Mouse (Mus musculus): Measurements from ENCODE around the gene Inha. TPM values are rescaled to one million over a fixed set of nuclear protein-coding genes. Genes with fewer than 3 reads are reported as not detected.

Inha gene
- total RNA-seq, 2 experiments from 2014 or later = 30.7 to 31.9 TPM

DNA sequence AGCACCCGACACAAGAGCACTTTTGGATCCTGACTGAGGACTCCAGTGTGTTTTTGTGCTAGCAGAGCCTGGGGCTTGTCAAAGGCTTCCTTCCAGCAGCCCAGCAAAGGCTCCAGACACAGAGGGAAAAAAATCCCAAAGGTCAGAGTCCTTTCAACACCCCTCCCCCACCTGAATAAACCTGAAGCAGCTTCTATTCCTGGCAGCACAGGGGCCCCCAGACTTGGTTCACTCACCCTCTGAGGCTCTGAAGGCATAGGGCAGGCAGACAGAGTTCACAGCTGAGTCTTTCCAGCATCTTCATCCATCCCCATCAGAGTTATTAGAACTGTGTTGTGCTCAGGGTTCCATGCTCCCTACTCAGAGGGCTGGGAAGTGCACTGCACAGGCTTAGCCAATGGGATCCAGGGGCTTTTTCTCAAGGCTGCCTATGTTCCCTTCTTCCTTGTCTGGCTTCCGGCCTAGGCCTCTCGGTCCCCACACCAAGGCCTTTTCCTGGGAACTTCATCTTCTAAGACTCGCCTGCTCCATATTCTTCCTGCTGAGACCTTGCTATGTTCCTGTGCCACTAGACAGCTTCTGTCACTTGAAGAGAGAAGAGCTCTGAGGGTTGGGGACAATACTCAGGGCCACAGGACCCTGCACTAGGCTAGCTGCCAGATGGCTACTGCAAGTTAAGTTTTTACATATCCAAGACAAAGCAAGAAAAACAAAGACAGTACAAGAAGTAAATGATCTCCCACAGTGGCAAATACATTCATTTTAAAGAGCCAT, 4.7 kb downstream of the Inha start:
- intact Hi-C loops (cut with DNase I) = no loop called here
- DNase-seq (ENCODE audit: low spot score in 2 of 2) = no peak

GRCm38 (mm10) chr1:75512550-75512949, 5.7 kb downstream of the Inha start:
- intact Hi-C loops (cut with DNase I) = no loop called here
- DNase-seq (ENCODE audit: low spot score in 2 of 2) = no peak

DNA sequence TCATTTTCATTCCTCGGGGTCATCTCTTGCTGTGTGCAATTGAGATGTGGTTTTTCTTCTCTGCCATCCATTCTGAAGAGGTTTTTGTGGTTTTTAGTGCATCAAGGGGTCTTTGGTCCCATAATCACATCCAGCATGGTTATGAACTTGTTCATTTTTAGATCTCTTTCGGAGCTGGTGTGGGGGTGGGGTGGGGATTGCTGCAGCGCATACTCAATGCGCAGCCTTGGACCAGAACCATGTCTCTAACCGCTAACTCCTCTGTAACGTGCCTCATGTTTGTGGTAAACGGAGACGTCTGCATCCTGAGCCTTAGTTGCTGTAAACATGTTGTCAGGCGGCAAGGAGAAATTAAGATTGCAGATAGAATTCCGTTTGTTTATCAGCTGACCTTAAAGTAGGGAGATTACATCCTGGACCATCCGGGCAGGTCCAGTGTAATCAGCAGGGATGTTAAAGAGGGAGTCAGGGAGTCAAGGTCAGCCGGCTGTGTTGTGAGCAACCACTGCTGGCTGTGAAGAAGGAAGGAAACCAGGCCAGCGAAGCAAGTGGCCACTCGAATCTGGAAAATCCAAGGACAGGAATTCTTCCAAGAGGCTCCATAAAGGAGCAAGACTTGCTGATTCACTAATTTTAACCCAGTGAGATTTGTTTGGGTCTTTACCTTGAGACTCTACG, 10.0 kb downstream of the Inha start:
- intact Hi-C loops (cut with DNase I) = no loop called here
- no peak for DNase-seq (ENCODE audit: low spot score in 2 of 2)

DNA sequence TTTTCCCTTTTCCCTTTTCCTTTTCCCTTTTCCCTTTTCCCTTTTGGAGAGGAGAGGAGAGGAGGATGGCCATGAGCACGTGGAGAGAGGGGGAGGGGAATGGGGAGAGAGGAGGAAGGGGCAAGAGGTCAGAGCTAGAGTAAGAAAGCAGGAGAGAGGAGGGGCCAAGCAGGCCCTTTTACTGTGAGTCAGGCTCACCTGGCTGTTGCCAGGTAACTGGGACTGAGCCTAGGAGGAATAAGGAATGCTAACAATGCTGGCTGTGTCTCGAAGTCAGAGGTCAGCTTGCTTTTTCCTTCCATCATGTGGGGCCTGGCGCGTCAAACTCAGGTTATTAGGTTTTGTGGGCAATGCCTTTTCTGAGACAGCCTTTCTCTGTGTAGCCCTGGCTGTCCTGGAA, 11.1 kb downstream of the Inha start:
- DNase-seq (ENCODE audit: low spot score in 2 of 2) = no peak
- intact Hi-C loops (cut with DNase I) = no loop called here

DNA sequence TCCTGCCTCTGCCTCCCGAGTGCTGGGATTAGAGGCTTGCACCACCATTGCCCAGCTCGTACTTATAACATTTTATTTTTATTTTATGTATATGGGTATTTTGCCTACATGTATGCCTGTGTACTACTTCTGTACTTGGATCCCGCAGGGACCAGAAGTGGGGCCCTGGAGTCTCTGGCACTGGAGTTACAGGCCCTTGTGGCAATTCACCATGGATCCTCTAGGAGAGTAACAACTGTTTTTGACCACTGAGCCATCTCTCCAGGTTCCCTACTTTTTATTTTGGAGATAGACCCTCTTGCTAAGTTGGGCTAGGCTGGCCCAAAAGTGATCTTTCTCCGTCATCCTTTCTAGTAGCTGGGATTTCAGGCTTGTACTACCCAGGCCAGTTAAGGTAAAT, 11.6 kb downstream of the Inha start:
- intact Hi-C loops (cut with DNase I) = no loop called here
- DNase-seq (ENCODE audit: low spot score in 2 of 2) = no peak

- no peak for DNase-seq (ENCODE audit: low spot score in 2 of 2)
- intact Hi-C loops (cut with DNase I) = no loop called here
Observed at GRCm38 (mm10) chr1:75519576-75519975, 12.7 kb downstream of the Inha start.

DNA sequence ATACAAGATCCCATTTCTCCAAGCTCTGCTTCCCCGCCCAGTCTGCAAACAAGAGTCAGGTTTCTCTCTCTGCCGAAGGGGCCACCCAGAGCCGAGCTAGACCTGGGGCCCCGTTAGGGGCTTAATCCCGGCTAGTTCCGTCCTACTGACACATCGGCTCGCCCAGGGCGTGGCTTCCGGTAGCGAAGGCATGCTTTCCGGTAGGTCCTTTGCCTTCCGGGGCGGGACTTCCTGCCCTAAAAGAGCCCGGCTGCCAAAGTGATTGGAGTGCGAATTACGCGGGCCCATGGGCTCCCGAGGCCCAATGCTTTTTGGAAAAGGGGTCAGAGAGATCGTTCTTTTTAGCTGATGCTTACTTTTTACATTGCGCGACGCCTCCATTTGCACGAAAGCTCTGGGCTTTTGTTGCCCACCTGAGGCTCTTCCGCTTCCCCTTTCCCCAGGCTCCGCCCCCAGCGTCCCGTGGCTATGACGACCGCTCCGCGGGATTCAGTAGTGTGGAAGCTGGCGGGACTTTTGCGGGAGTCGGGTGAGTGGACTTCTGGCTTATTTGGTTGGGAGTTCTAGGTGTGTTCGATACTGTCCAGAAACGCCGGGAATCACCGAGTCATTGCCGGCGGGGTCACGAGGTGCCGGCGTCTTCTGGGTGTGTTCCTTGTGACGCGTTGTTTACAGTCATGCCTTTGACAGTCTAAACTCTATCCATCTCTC, 14.6 kb downstream of the Inha start, which contains the start of gene Stk11ip:
Gene Stk11ip, plus strand, starts transcription at position 209 of the 711 bp plus-strand sequence.
- DNase-seq (ENCODE audit: low spot score in 2 of 2) = peak; percentile 89 to 91

DNA sequence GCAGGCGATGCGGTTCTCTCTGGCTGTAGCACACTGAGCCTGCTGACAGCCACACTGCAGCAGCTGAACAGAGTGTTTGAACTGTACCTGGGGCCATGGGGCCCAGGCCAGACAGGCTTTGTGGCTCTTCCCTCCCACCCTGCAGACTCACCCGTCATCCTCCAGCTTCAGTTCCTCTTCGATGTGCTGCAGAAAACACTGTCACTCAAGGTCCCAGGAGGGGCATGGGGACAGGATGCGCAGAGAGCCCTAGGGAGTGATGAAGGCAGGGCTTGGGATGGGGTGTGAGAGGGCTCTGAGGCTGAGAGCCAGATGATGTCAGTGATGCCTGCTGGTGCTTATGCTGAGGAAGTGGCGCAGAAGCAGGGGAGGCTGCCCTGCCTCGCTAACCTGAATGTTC, 17.8 kb downstream of the Inha start:
- no peak for DNase-seq (ENCODE audit: low spot score in 2 of 2)
- intact Hi-C loops (cut with DNase I) = no loop called here

More for the DNA sequence above, 14.6 kb downstream of the Inha start, which contains the start of gene Stk11ip:
- intact Hi-C loops (cut with DNase I) = no loop called here

DNA sequence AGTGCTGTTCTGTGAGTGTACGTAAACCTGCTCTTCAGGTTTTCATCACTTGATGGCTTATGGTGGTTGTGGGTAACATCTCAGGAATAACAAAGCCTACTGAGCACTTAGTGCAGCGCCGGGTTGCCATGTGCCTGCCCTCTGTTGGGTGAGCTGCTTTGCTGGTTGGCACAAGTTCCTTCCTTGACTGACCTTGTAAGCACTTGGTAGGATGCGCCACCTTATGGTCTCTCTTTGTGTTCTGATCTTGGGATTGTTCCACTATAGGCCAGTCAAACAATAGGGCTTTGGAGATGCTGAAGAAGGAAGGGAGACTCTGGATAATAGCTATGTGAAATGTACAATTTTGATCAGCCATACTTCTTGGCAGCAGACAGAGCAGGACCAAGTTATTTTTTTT, 23.7 kb downstream of the Inha start:
- DNase-seq (ENCODE audit: low spot score in 2 of 2) = no peak
- intact Hi-C loops (cut with DNase I) = no loop called here

GRCm38 (mm10) chr1:75532280-75533172, 25.6 kb downstream of the Inha start:
- no peak for DNase-seq (ENCODE audit: low spot score in 2 of 2)
- intact Hi-C loops (cut with DNase I) = no loop called here

DNA sequence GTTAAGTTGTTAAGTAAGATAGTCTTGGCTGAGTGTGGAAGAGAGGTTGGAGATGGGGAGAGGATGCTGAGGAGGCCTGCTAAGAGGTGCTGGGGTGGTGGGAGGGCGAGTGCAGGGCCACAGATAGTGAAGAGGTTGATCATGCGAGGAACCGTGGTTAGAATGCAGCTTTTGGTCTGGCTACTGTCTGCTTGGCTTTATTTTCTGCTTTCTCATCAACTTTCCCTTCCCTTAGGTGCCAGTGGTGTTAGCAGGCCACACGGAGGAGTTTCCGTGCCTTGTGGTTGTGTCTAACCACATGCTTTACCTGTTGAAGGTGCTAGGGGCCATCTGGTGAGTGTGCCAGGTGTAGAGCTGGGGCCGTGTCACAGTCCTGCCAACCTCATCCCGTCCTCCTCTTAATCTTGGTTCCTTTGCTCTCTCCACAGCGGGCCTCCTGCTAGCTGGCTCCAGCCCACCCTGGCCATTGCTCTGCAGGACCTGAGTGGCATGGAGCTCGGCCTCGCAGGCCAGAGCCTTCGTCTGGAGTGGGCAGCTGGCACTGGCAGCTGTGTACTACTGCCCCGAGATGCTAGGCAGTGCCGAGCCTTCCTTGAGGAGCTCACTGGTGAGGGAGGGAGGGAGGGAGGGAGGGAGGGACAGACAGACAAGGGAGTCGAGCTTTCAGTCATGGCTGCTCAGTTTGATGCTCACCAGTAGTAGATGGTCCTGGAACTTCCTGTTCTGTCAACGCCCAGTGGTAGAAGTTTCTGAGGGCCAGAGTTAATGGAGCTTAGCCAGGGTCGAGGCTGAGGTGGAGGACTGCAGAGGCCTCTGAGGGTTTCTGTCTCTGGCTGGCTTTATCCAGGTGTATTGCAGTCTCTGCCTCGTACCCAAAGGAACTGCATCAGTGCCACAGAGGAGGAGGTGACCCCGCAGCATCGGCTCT, 26.7 kb downstream of the Inha start:
- intact Hi-C loops (cut with DNase I) = no loop called here
- no peak for DNase-seq (ENCODE audit: low spot score in 2 of 2)

DNA sequence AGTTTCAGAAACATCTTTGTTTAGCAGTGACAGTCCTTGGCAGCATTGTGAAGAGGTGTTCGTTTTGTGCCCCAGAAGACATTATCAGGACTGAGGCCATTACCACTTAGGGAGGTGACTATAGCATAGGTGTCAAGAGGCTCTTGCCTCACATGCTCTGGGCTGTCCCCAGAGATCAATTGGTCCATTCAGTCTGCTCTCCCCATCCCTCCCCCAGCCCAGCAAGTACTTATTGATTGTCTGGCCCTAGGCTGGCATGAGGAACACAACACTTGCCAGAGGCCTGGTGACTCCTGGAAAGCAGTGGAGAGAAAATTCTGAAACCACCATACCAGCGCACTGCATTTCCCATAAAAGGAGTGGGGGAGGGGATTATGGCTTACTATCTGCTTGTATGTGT, 30.7 kb downstream of the Inha start:
- DNase-seq (ENCODE audit: low spot score in 2 of 2) = no peak
- intact Hi-C loops (cut with DNase I) = no loop called here

- intact Hi-C loops (cut with DNase I) = no loop called here
- DNase-seq (ENCODE audit: low spot score in 2 of 2) = no peak
Observed at GRCm38 (mm10) chr1:75538597-75539190, 31.8 kb downstream of the Inha start.

DNA sequence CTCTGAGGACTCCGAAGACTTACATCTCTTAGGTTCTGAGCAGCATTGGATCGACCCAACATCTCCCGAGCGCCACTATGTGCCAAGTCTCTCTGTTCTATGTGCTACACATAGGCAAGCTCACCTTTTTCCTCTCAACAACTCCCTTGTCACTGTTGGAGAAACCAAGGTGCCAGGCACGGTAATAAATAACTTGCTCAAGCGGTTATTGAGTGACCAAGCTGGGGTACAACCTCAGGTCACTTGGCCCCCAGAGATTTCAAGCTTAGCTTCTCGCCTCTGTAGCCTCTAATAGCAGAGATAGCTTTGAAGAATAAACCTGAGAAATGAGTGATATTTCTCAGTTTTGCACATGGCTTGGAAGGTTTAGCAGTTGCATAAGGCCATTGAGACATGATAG, 34.6 kb downstream of the Inha start:
- intact Hi-C loops (cut with DNase I) = no loop called here
- DNase-seq (ENCODE audit: low spot score in 2 of 2) = no peak

DNA sequence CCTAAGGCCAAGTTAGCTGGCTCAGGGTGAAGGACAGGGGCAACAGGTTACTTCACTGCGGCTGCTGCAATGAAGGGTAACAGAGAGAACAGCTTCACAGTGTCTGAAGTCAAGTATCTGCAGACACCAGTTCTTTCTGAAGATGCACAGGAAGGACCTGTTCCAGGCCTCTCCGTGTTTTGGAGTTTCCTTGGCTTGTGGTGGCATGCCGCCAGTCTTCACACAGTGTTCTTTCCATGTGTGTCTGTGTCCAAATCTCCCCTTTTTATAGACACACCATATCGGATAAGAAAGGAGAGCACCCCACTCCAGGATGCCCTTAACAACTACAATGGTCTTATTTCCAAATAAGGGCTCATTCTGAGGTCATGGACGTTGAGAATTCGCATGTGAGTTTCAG, 37.5 kb downstream of the Inha start:
- no peak for DNase-seq (ENCODE audit: low spot score in 2 of 2)
- intact Hi-C loops (cut with DNase I) = no loop called here

GRCm38 (mm10) chr1:75545965-75546956, 39.4 kb downstream of the Inha start, which contains the start of gene Slc4a3:
TSS of gene Slc4a3 (plus strand) at chr1:75546266.
- peak; percentile 60 for DNase-seq (ENCODE audit: low spot score in 2 of 2)
- intact Hi-C loops (cut with DNase I) = no loop called here

GRCm38 (mm10) chr1:75547351-75547750, 40.5 kb downstream of the Inha start:
- DNase-seq (ENCODE audit: low spot score in 2 of 2) = no peak
- intact Hi-C loops (cut with DNase I) = no loop called here
